ENCODE assay signal across 20 mouse cellular contexts in genomic region chr12:94733179-94733578, GRCm38 (mm10).
DNase-seq lines count a peak whose midpoint lies in the region; ATAC-seq lines count a peak whose summit lies in the region.
"Had no signal": no experiment of that assay in that cellular context is flagged by ENCODE, and none has a peak within 500 bp of the region (broad histone marks: within the 10 kb centered on the region; RNA-seq: fewer than 3 reads in every experiment).

No protein-coding gene starts in this region.

- H3K9me3 ChIP-seq in heart, embryonic 12.5 days (replicated peaks) = no peaks in the 10 kb centered on the region
- H3K9me3 ChIP-seq in midbrain, embryonic 13.5 days = no peaks in the 10 kb centered on the region
- no peaks in the 10 kb centered on the region for H3K9me3 ChIP-seq in midbrain, embryonic 10.5 days (replicated peaks)
- no peaks in the 10 kb centered on the region for H3K9me3 ChIP-seq in forebrain, embryonic 11.5 days (ENCODE audit: control insufficient read depth, low read length)
- H3K9me3 ChIP-seq: embryonic facial prominence, embryonic 13.5 days; hindbrain, embryonic 13.5 days had no signal

- peak overlapping the region; percentile 66; the same call in 1 of the 2 replicates for H3K27ac ChIP-seq in heart, embryonic 12.5 days (ENCODE audit: poor library complexity, severe bottlenecking)
- no peak overlapping the region for H3K27ac ChIP-seq in midbrain, embryonic 13.5 days
- H3K27ac ChIP-seq in midbrain, embryonic 10.5 days (replicated peaks) = no peak overlapping the region
- no peak overlapping the region for H3K27ac ChIP-seq in forebrain, embryonic 11.5 days (ENCODE audit: low read depth, low read length)
- H3K27ac ChIP-seq: embryonic facial prominence, embryonic 13.5 days; hindbrain, embryonic 13.5 days had no signal

- no peak for DNase-seq in heart, adult 8-10 months (ENCODE audit: low spot score)
- DNase-seq in midbrain, embryonic 10.5 days (ENCODE audit: low spot score) = no peak
- no peak for DNase-seq in forebrain, embryonic 11.5 days (ENCODE audit: low spot score)
- DNase-seq in retina, embryonic 14.5 days (ENCODE audit: low spot score) = peak; percentile 49
- no peak for DNase-seq in urinary bladder, postnatal 10 days (ENCODE audit: low spot score)
- no peak for DNase-seq in gastrocnemius, postnatal 10 days
- DNase-seq: adrenal gland, postnatal 36 days; B cell, adult 2 months; cerebellum, adult 9-10 months; kidney, adult 2 months; kidney, postnatal 10 days; left cerebral cortex, postnatal 4 days; liver; right cerebral cortex, adult 18-20 months had no signal

- H3K9ac ChIP-seq in heart, embryonic 12.5 days = no peak overlapping the region
- no peak overlapping the region for H3K9ac ChIP-seq in midbrain, embryonic 13.5 days (replicated peaks)
- no peak overlapping the region for H3K9ac ChIP-seq in forebrain, embryonic 11.5 days (ENCODE audit: low read length)
- H3K9ac ChIP-seq: embryonic facial prominence, embryonic 13.5 days; hindbrain, embryonic 13.5 days had no signal

- ATAC-seq in heart, embryonic 12.5 days (ENCODE audit: insufficient number of reproducible peaks, low FRiP score) = peak; percentile 63; the same call in 1 of the 2 replicates
- ATAC-seq in midbrain, embryonic 13.5 days = peak; percentile 68
- peak; percentile 87 for ATAC-seq in forebrain, embryonic 11.5 days (replicated peaks; ENCODE audit: low FRiP score)
- ATAC-seq: inflammation-experienced regulatory T-cells, adult 6 months; lung, postnatal 0 days had no signal

- no peaks in the 10 kb centered on the region for H3K27me3 ChIP-seq in heart, embryonic 12.5 days (replicated peaks)
- no peaks in the 10 kb centered on the region for H3K27me3 ChIP-seq in midbrain, embryonic 13.5 days
- no peaks in the 10 kb centered on the region for H3K27me3 ChIP-seq in midbrain, embryonic 10.5 days (ENCODE audit: low read depth, poor library complexity, severe bottlenecking)
- no peaks in the 10 kb centered on the region for H3K27me3 ChIP-seq in forebrain, embryonic 11.5 days (ENCODE audit: control insufficient read depth, insufficient read depth, low read length)
- H3K27me3 ChIP-seq: embryonic facial prominence, embryonic 13.5 days; hindbrain, embryonic 13.5 days had no signal

- 27% methylated on average over 4 of the region's 4 CpGs for WGBS in heart, embryonic 12.5 days
- 28% methylated on average over 4 of the region's 4 CpGs for WGBS in midbrain, embryonic 13.5 days
- WGBS in midbrain, embryonic 10.5 days = 70% methylated on average over 4 of the region's 4 CpGs
- 26% methylated on average over 4 of the region's 4 CpGs for WGBS in forebrain, embryonic 11.5 days

- no peak overlapping the region for H3K4me3 ChIP-seq in heart, embryonic 12.5 days
- H3K4me3 ChIP-seq in midbrain, embryonic 13.5 days (replicated peaks) = no peak overlapping the region
- no peak overlapping the region for H3K4me3 ChIP-seq in midbrain, embryonic 10.5 days
- H3K4me3 ChIP-seq in forebrain, embryonic 11.5 days (ENCODE audit: low read depth, low read length) = no peak overlapping the region
- H3K4me3 ChIP-seq: embryonic facial prominence, embryonic 13.5 days; hindbrain, embryonic 13.5 days had no signal

- peak overlapping the region; percentile 44 for H3K4me2 ChIP-seq in heart, embryonic 12.5 days
- 0 out of 2 replicates have a peak overlapping the region, but pooled peaks have one; percentile 5 for H3K4me2 ChIP-seq in midbrain, embryonic 13.5 days (replicated peaks)
- no peak overlapping the region for H3K4me2 ChIP-seq in forebrain, embryonic 11.5 days (ENCODE audit: low read depth, low read length, severe bottlenecking)
- H3K4me2 ChIP-seq: embryonic facial prominence, embryonic 13.5 days; hindbrain, embryonic 13.5 days had no signal

- H3K36me3 ChIP-seq in heart, embryonic 12.5 days = no peaks in the 10 kb centered on the region
- no peaks in the 10 kb centered on the region for H3K36me3 ChIP-seq in midbrain, embryonic 13.5 days
- no peaks in the 10 kb centered on the region for H3K36me3 ChIP-seq in midbrain, embryonic 10.5 days
- H3K36me3 ChIP-seq in forebrain, embryonic 11.5 days (ENCODE audit: control insufficient read depth, insufficient read depth, low read length) = no peaks in the 10 kb centered on the region
- H3K36me3 ChIP-seq: embryonic facial prominence, embryonic 13.5 days; hindbrain, embryonic 13.5 days had no signal

- peaks cover 4% of the 10 kb centered on the region for H3K4me1 ChIP-seq in heart, embryonic 12.5 days (replicated peaks)
- peaks cover 6% of the 10 kb centered on the region for H3K4me1 ChIP-seq in midbrain, embryonic 13.5 days (replicated peaks)
- peaks cover 6% of the 10 kb centered on the region for H3K4me1 ChIP-seq in midbrain, embryonic 10.5 days
- peaks cover 7% of the 10 kb centered on the region; the same call in 1 of the 2 replicates for H3K4me1 ChIP-seq in forebrain, embryonic 11.5 days (replicated peaks; ENCODE audit: control insufficient read depth, insufficient read depth, low read length)
